23 mouse cellular contexts compared by ENCODE assay signal in the genomic region with DNA sequence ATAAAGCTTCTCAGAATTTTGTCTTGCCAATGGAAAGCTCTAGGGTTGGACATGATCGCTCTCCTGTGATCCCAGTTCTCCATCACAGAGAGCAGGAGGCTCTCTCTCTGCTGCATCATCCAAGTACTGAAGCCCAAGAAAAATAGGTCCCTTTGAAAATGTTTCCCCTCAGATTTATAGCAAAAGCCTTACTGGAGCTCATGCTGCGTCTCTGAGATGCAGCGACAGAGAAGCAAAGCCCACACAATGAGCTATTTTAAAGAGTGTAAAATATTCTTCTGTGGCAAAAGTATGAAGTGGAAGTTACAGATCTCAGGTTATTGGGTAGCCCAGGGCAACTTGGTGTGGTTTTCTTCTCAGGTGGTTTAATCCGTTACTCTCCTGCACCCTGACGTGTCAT.
DNase-seq lines count a peak whose midpoint lies in the region; ATAC-seq and TF ChIP-seq lines count a peak whose summit lies in the region.
"Had no signal": no experiment of that assay in that cellular context is flagged by ENCODE, and none has a peak within 500 bp of the region (broad histone marks: within the 10 kb centered on the region; RNA-seq: fewer than 3 reads in every experiment).

No protein-coding gene starts in this region.

- DNase-seq in frontal cortex, postnatal 14 days (ENCODE audit: low spot score in 2 of 2), result no peak
- DNase-seq in left cerebral cortex, adult 2 months (ENCODE audit: extremely low spot score in 1 of 2, low spot score in 2 of 2), result no peak
- no peak for DNase-seq in left cerebral cortex, adult 8-10 months (ENCODE audit: low spot score in 2 of 2)
- peak; percentile 28 for DNase-seq in right cerebral cortex, adult 18-20 months
- no peak for DNase-seq in right cerebral cortex, postnatal 10 days (ENCODE audit: low spot score in 2 of 2)
- no peak for DNase-seq in gastrocnemius, postnatal 14 days
- DNase-seq: adrenal gland, adult 2 months; adrenal gland, postnatal 10 days; adrenal gland, postnatal 25 days; cerebellum, adult 11-12 months; cerebellum, adult 2 months; cerebellum, adult 9-10 months; cerebellum, postnatal 10 days; cerebellum, postnatal 25 days; embryo, embryonic 11 days had no signal

- TF ChIP-seq CTCF in left cerebral cortex, adult 2 months (IDR thresholded peaks at IDR 0.05), result no peak

- peak overlapping the region; percentile 78 for H3K27ac ChIP-seq in left cerebral cortex, adult 2 months
- H3K27ac ChIP-seq: embryonic facial prominence, embryonic 13.5 days; embryonic facial prominence, embryonic 15.5 days; forebrain, embryonic 10.5 days; forebrain, embryonic 12.5 days had no signal

- ATAC-seq in frontal cortex, adult (ENCODE audit: low TSS enrichment), result peak; percentile 93
- ATAC-seq: forebrain, embryonic 14.5 days; forebrain, embryonic 16.5 days had no signal

- H3K4me3 ChIP-seq in left cerebral cortex, adult 2 months, result no peak overlapping the region
- H3K4me3 ChIP-seq: embryonic facial prominence, embryonic 13.5 days; embryonic facial prominence, embryonic 15.5 days; erythroblast, embryonic 14.5 days; forebrain, embryonic 10.5 days; forebrain, embryonic 12.5 days had no signal

- intact Hi-C loops in left cerebral cortex, adult 2 months (cut with DNase I), result no loop called here
- intact Hi-C loops in gastrocnemius, postnatal 14 days (cut with DNase I; ENCODE audit: low total_unique reads), result no loop called here
